Mouse (Mus musculus) lung, embryonic 14.5 days (tissue): ENCODE data around the gene Aven. TPM values are rescaled to one million over a fixed set of nuclear protein-coding genes. Genes with fewer than 3 reads are reported as not detected.
"Not testable (repeated sequence)": the region's sequence is repeated elsewhere in the genome, so short reads cannot be mapped to it uniquely, and the experiment has no call there.

Experiments
- ATAC-seq: fragments of 200-750 bp; cut with Nextera tagmentation; 2 replicates; pipeline ENCODE4 v1.8.0; 2017; ENCODE audit warnings: mild to moderate bottlenecking, moderate TSS enrichment, moderate library complexity; ENCODE audit not compliant: insufficient read depth
- DNase-seq: peaks from one replicate; pipeline ENCODE4 v3.0.0-alpha.2; 2015
- H3K27ac ChIP-seq: fragments of 300-500 bp; sonication (generic); 2 replicates; pipeline ENCODE4 v1.5.1; 2014; ENCODE audit warnings: low read depth, mild to moderate bottlenecking, moderate library complexity
- H3K27me3 ChIP-seq: fragments of 300-500 bp; sonication (generic); 2 replicates; pipeline ENCODE4 v1.6.1; 2014; ENCODE audit warnings: low read length, control low read depth; ENCODE audit not compliant: insufficient read depth
- H3K36me3 ChIP-seq: fragments of 300-500 bp; sonication (generic); 2 replicates; pipeline ENCODE4 v1.6.1; 2014; ENCODE audit warnings: control low read depth; ENCODE audit not compliant: insufficient read depth
- H3K4me1 ChIP-seq: fragments of 300-500 bp; sonication (generic); 2 replicates; pipeline ENCODE4 v1.6.1; 2014; ENCODE audit warnings: antibody characterized with exemption, control low read depth; ENCODE audit not compliant: insufficient read depth
- H3K4me2 ChIP-seq: fragments of 300-500 bp; sonication (generic); 2 replicates; pipeline ENCODE4 v1.6.1; 2014; ENCODE audit warnings: mild to moderate bottlenecking
- H3K4me3 ChIP-seq: fragments of 300-500 bp; sonication (generic); 2 replicates; pipeline ENCODE4 v1.5.1; 2014; ENCODE audit warnings: low read depth, low read length
- H3K9ac ChIP-seq: fragments of 300-500 bp; sonication (generic); 2 replicates; pipeline ENCODE4 v1.6.1; 2014
- H3K9me3 ChIP-seq: fragments of 300-500 bp; sonication (generic); 2 replicates; pipeline ENCODE4 v1.6.1; 2016; ENCODE audit warnings: low read depth, low read length, control low read depth
- CTCF ChIP-seq: IDR thresholded peaks from 2 replicates; pipeline ENCODE4 v1.5.1; 2016; ENCODE audit warnings: antibody characterized with exemption, low read depth
- WGBS: fragments of 180-500 bp; shearing (Covaris S2); extraction: QIAGEN DNeasy Blood & Tissue Kit; methylation state at CpG from one replicate; pipeline ENCODE4 v1.1.7; 2014; 5-methylcytosine and 5-hydroxymethylcytosine counted together
- polyA plus RNA-seq: library from polyadenylated mRNA; unstranded; fragments of >200 nt; fragmentation: Nextera tagmentation; extraction: Ambion mirVana; gene quantifications from 2 replicates; pipeline ENCODE4 v1.2.1, GENCODE M21; 2014

Gene Aven
- polyA plus RNA-seq, result 7.2 and 7.8 TPM in 2 replicates

GRCm38 (mm10) chr2:112492856-112493538, at the start of gene Aven:
Aven (plus strand) TSS chr2:112492964.
- Histone ChIP-seq H3K9ac (peak within 1 kb of the TSS; percentile 97), H3K27ac (peak within 1 kb of the TSS; percentile 99), H3K4me2 (peak within 1 kb of the TSS; percentile 84), H3K27me3 (no peaks in the 10 kb centered on the region), H3K36me3 (no peaks in the 10 kb centered on the region), H3K9me3 (no peaks in the 10 kb centered on the region), H3K4me1 (no peaks in the 10 kb centered on the region), H3K4me3 (peak within 1 kb of the TSS; percentile 71)
- TF ChIP-seq CTCF, result no peak
- ATAC-seq, result peak; percentile 96
- WGBS, result under 1% methylated on average over 72 of the region's 87 CpGs
- peak; percentile 89 for DNase-seq

DNA sequence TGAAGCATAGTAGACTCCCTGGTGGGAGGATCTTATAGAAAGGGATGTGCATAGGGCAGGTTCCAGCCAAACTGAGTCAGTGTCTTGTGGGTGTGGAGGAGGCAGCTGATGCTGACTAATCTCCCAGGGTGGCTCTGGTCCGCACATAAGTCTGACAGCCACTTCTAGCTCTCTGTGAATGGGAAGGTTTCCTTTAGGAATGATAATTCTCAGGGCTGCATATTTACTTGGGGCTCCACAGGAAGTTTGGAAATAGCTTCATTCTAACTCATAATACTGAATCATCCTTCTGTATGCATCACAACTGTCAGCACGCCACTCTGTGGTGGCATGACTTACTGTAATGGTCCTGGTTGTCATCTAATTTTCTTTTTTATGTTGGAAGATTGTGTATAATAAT, 49.3 kb upstream of the Aven start:
- no peak for TF ChIP-seq CTCF
- Histone ChIP-seq H3K9ac (no peak overlapping the region), H3K9me3 (no peaks in the 10 kb centered on the region), H3K4me1 (no peaks in the 10 kb centered on the region), H3K27me3 (no peaks in the 10 kb centered on the region), H3K4me3 (no peak overlapping the region), H3K27ac (no peak overlapping the region), H3K4me2 (no peak overlapping the region), H3K36me3 (no peaks in the 10 kb centered on the region)
- 52% methylated on average over 2 of the region's 2 CpGs for WGBS
- DNase-seq (no peak), ATAC-seq (no peak)

DNA sequence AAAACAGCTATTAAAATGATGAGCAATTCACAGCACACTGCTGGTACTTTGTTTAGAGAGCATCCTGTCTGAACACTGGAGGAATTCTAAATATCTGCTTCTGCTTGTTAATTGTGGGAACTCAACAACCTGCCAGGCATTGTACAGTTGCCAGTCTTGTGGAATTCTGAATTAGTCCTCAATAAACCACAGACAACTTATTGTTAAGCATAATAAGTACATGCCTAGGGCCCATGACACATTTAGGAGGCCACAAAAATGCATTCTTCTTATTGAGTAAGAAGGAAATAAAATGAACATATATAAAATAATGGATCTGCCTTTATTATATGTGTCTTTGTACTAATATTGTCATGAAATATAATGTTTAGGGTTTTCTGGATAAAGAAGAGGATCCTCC, 47.3 kb upstream of the Aven start:
- Histone ChIP-seq H3K9ac (no peak overlapping the region), H3K9me3 (no peaks in the 10 kb centered on the region), H3K36me3 (no peaks in the 10 kb centered on the region), H3K4me1 (no peaks in the 10 kb centered on the region), H3K27me3 (no peaks in the 10 kb centered on the region), H3K4me3 (no peak overlapping the region), H3K27ac (no peak overlapping the region), H3K4me2 (no peak overlapping the region)
- DNase-seq (no peak), ATAC-seq (no peak)
- TF ChIP-seq CTCF, result no peak

DNA sequence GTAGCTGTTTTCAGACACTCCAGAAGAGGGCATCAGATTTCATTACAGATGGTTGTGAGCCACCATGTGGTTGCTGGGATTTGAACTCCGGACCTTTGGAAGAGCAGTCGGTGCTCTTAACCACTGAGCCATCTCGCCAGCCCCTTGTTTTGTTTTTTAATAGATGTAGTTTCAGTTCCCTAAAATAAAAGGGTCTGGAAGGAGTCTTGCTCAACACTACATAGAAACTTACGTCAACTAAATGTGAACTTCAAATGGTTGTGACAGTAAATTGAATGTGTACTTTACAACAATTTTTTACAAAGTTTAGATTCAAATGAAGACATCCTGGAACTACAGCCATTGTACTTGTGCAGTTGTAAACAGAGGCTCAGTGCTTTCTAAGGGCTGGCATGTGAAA, 44.7 kb upstream of the Aven start:
- 63% methylated on average over 4 of the region's 4 CpGs for WGBS
- H3K4me1 ChIP-seq, H3K36me3 ChIP-seq, ATAC-seq, H3K27ac ChIP-seq, H3K4me2 ChIP-seq, DNase-seq, H3K4me3 ChIP-seq, H3K9me3 ChIP-seq, H3K27me3 ChIP-seq, H3K9ac ChIP-seq: not testable (repeated sequence)

- H3K27me3 ChIP-seq, result no peaks in the 10 kb centered on the region
- no peaks in the 10 kb centered on the region for H3K36me3 ChIP-seq
- ATAC-seq, result no peak
- no peak for TF ChIP-seq CTCF
- H3K4me1 ChIP-seq, result no peaks in the 10 kb centered on the region
- DNase-seq, result no peak
- H3K9ac ChIP-seq, result no peak overlapping the region
- H3K27ac ChIP-seq, result no peak overlapping the region
- H3K4me3 ChIP-seq, result no peak overlapping the region
- H3K4me2 ChIP-seq, result no peak overlapping the region
- H3K9me3 ChIP-seq, result no peaks in the 10 kb centered on the region
These were observed 44.2 kb upstream of the Aven start for GRCm38 (mm10) chr2:112448510-112449059.

DNA sequence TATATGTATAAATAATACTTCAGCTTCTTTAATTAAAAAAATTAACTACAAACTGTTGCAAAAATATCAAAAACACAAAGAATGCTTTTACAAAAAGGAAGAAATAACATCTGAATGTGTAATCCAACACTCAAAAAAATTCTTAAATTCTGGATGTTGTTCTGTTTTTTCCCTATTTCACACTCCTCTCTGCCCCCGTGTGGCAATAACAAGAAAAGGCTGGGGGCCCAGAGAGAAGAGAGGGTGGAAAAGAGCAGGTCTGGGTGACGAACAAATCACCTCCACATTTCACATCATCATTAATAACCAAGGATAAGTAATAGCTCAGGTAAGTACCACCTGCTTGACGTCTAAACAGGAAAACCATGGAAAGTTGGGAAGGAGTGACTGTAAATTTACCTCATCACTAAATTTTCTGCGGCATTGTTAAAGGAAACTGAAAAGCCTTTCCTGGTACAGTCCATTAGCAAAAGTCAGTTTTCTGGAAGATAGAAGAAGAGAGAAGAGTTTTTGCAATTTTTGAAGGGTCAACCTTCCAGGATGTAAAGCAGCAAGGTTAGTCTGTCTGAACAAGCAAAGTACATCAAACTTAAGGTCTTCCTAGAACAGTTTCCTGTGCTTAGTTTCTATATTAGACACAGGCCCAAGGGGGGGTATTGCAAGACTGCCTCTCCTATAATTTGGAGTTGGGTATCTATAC, 43.0 kb upstream of the Aven start:
- H3K27me3 ChIP-seq, result no peaks in the 10 kb centered on the region
- H3K4me1 ChIP-seq, result no peaks in the 10 kb centered on the region
- no peak overlapping the region for H3K27ac ChIP-seq
- no peak overlapping the region for H3K4me2 ChIP-seq
- H3K9ac ChIP-seq, result no peak overlapping the region
- H3K36me3 ChIP-seq, result no peaks in the 10 kb centered on the region
- ATAC-seq (no peak), DNase-seq (peak; percentile 41)
- H3K4me3 ChIP-seq, result no peak overlapping the region
- TF ChIP-seq CTCF, result peak; percentile 52
- H3K9me3 ChIP-seq, result no peaks in the 10 kb centered on the region
- WGBS, result 33% methylated on average over 4 of the region's 4 CpGs

- not testable (repeated sequence) for H3K27me3 ChIP-seq, H3K27ac ChIP-seq, H3K4me1 ChIP-seq, H3K4me3 ChIP-seq, ATAC-seq, H3K4me2 ChIP-seq, DNase-seq, H3K9ac ChIP-seq, H3K36me3 ChIP-seq, H3K9me3 ChIP-seq
These were observed 40.3 kb upstream of the Aven start for GRCm38 (mm10) chr2:112452513-112452912.
